Mouse (Mus musculus): ENCODE data around the gene Insig2. TPM values are rescaled to one million over a fixed set of nuclear protein-coding genes. Genes with fewer than 3 reads are reported as not detected.

The Insig2 gene
- 9.6 and 11.2 TPM in 2 replicates for polyA plus RNA-seq (2012; rRNA removed)

DNA sequence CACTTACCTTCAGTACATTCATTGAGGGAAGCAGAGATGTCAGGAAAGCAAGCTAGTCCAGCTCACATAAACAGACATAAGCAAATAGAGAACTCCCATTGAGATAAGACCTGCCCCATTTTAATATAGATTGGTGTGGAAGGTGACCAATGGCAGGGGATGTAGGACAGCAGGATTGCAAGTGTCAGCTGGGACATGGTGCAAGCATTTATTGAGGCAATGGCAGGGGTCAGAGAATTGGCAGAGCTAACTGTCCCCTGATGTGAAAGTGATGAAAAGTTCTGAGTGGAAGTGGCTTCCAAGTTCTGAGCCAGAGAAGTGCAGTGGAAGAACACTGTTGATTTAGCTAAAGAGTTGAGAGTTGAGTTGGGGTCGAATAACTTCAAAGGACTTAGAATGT, at the start of gene Insig2:
Gene Insig2 (minus strand): TSS at position 105 of the 400 bp plus-strand sequence.
- H3K4me3 ChIP-seq (ENCODE audit: extremely low read depth, insufficient read depth, insufficient read length): no peak within 1 kb of the TSS; the same call in 1 of the 2 replicates
- H3K27me3 ChIP-seq (ENCODE audit: control insufficient read depth, insufficient read depth, low read length): no peaks in the 10 kb centered on the region
- no peak for DNase-seq (ENCODE audit: low read depth in 1 of 2, low spot score in 2 of 2)
- H3K27ac ChIP-seq (ENCODE audit: insufficient read depth, low read length): no peak within 1 kb of the TSS
- TF ChIP-seq CTCF (IDR thresholded peaks at IDR 0.05; ENCODE audit: extremely low read depth, insufficient read depth, insufficient read length, insufficient replicate concordance) (no peak), POLR2A (IDR thresholded peaks at IDR 0.05; ENCODE audit: low read depth, low read length) (no peak)
- H3K4me1 ChIP-seq (ENCODE audit: control insufficient read depth, insufficient read depth, insufficient read length): peaks cover 3% of the 10 kb centered on the region; the same call in 1 of the 2 replicates
- 89% methylated on average over 1 of the region's 1 CpGs for WGBS
- no peaks in the 10 kb centered on the region for H3K36me3 ChIP-seq (ENCODE audit: control insufficient read depth, insufficient read depth, low read length)

DNA sequence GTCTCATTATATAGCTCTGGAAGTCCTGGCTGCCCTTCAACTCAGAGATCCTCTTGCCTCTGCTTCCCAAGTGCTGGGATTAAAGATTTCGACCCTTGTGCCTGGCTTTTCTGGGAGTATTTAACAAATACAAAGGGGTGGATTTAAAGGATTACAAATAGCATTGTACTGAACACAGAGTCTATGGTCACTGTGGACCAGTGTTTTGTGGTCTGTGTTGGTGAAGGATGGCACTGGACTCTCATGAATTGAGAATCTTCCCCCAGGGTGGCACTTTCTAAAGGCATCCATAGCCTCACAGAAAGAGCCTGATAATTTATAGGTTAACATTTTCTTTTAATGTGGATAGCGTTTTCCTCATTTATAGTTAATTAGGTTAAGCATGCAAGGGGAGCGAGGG, 49.2 kb upstream of the Insig2 start:
- Histone ChIP-seq H3K27me3 (ENCODE audit: control insufficient read depth, insufficient read depth, low read length) (no peaks in the 10 kb centered on the region), H3K27ac (ENCODE audit: insufficient read depth, low read length) (no peak overlapping the region), H3K4me1 (ENCODE audit: control insufficient read depth, insufficient read depth, insufficient read length) (no peaks in the 10 kb centered on the region), H3K36me3 (ENCODE audit: control insufficient read depth, insufficient read depth, low read length) (no peaks in the 10 kb centered on the region), H3K4me3 (ENCODE audit: extremely low read depth, insufficient read depth, insufficient read length) (no peak overlapping the region)
- 86% methylated on average over 3 of the region's 3 CpGs for WGBS
- TF ChIP-seq POLR2A (IDR thresholded peaks at IDR 0.05; ENCODE audit: low read depth, low read length): no peak
- no peak for TF ChIP-seq CTCF (IDR thresholded peaks at IDR 0.05; ENCODE audit: extremely low read depth, insufficient read depth, insufficient read length, insufficient replicate concordance)
- DNase-seq (ENCODE audit: low read depth in 1 of 2, low spot score in 2 of 2): no peak

DNA sequence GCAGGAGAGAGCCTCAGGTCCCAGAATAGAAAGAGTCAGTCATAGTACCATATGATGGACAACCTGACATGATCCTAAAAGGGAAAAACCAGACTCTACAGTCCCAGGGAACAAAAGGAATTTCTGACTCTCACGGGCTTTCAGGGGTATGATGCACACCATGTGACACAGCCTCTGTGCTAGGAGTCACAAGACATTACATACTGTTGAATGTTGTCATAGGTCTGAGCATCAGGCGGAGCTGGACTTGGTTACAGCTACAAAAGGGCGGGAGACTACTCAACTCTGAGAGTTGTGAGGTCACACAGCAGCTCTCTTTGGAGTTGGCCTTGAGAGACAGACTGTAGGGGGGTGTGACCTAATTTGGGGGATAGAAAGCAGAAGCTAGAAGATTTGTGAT, 47.6 kb upstream of the Insig2 start:
- no peaks in the 10 kb centered on the region for H3K27me3 ChIP-seq (ENCODE audit: control insufficient read depth, insufficient read depth, low read length)
- no peaks in the 10 kb centered on the region for H3K4me1 ChIP-seq (ENCODE audit: control insufficient read depth, insufficient read depth, insufficient read length)
- WGBS: 81% methylated on average over 3 of the region's 3 CpGs
- H3K4me3 ChIP-seq (ENCODE audit: extremely low read depth, insufficient read depth, insufficient read length): no peak overlapping the region
- DNase-seq (ENCODE audit: low read depth in 1 of 2, low spot score in 2 of 2): no peak
- no peaks in the 10 kb centered on the region for H3K36me3 ChIP-seq (ENCODE audit: control insufficient read depth, insufficient read depth, low read length)
- TF ChIP-seq CTCF (IDR thresholded peaks at IDR 0.05; ENCODE audit: extremely low read depth, insufficient read depth, insufficient read length, insufficient replicate concordance) (no peak), POLR2A (IDR thresholded peaks at IDR 0.05; ENCODE audit: low read depth, low read length) (no peak)
- H3K27ac ChIP-seq (ENCODE audit: insufficient read depth, low read length): no peak overlapping the region

DNA sequence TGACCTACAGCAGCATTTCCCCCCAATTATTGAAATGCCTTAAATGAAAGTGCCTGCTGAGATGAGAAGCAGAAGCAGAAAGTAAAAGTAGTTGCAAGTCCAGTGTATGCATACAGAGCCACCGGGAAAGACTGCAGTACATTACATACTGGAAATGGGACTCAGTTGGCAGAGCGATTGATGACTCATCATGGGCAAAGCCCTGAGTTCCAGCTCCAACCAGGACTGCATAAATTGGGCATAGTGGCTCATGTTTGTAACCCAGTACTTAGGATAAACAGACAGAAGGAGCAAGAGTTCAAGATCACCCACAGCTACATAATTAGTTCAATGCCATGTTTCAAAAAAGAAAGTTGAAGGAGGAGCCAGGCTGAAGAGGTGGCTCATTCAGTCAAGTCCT, 45.5 kb upstream of the Insig2 start:
- H3K4me3 ChIP-seq (ENCODE audit: extremely low read depth, insufficient read depth, insufficient read length): no peak overlapping the region
- no peaks in the 10 kb centered on the region for H3K36me3 ChIP-seq (ENCODE audit: control insufficient read depth, insufficient read depth, low read length)
- no peak for DNase-seq (ENCODE audit: low read depth in 1 of 2, low spot score in 2 of 2)
- H3K4me1 ChIP-seq (ENCODE audit: control insufficient read depth, insufficient read depth, insufficient read length): no peaks in the 10 kb centered on the region
- no peak overlapping the region for H3K27ac ChIP-seq (ENCODE audit: insufficient read depth, low read length)
- WGBS: 89% methylated on average over 2 of the region's 2 CpGs
- H3K27me3 ChIP-seq (ENCODE audit: control insufficient read depth, insufficient read depth, low read length): no peaks in the 10 kb centered on the region
- TF ChIP-seq POLR2A (IDR thresholded peaks at IDR 0.05; ENCODE audit: low read depth, low read length) (no peak), CTCF (IDR thresholded peaks at IDR 0.05; ENCODE audit: extremely low read depth, insufficient read depth, insufficient read length, insufficient replicate concordance) (no peak)

DNA sequence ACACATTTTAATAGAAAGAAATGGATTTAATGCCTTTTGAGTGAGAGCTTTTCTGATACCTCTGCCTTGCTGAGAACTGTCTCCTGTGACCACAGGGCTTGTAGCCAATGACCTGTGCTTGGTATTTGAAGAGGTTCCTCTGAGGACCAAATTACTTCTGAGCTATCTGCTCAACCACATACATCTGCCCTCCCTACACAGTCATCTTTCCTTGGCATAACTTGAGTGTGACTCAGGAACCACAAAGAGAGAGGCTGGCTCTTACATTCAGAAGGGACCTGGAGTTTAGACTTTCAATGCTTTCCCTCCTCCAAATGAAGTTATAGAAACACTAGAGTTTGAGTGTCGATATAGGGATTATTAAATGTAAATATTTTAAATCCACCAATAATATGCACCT, 45.0 kb upstream of the Insig2 start:
- no peak for TF ChIP-seq POLR2A (IDR thresholded peaks at IDR 0.05; ENCODE audit: low read depth, low read length)
- no peak for TF ChIP-seq CTCF (IDR thresholded peaks at IDR 0.05; ENCODE audit: extremely low read depth, insufficient read depth, insufficient read length, insufficient replicate concordance)
- DNase-seq (ENCODE audit: low read depth in 1 of 2, low spot score in 2 of 2): no peak
- 91% methylated on average over 1 of the region's 1 CpGs for WGBS
- Histone ChIP-seq H3K4me3 (ENCODE audit: extremely low read depth, insufficient read depth, insufficient read length) (no peak overlapping the region), H3K36me3 (ENCODE audit: control insufficient read depth, insufficient read depth, low read length) (no peaks in the 10 kb centered on the region), H3K27me3 (ENCODE audit: control insufficient read depth, insufficient read depth, low read length) (no peaks in the 10 kb centered on the region), H3K4me1 (ENCODE audit: control insufficient read depth, insufficient read depth, insufficient read length) (no peaks in the 10 kb centered on the region), H3K27ac (ENCODE audit: insufficient read depth, low read length) (no peak overlapping the region)

DNA sequence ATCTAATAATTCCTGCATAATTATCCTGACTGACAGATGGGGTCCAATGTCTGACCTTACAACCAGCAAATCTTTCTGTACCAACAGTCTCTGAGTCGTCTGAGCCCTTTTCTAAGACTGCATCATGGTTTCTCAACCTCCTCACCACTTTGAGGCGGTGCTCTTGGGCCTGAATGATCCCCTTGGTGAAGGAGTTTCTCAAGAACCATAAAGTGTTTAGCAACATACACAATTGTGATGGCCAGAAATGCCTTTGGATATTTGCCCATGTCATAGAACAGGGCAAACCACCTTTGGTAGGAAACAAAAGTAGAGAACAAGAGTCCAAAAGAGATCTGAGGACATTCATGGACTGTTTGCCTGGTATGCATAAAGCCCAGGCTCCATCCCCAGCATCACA, 41.2 kb upstream of the Insig2 start:
- 75% methylated on average over 2 of the region's 2 CpGs for WGBS
- Histone ChIP-seq H3K27ac (ENCODE audit: insufficient read depth, low read length) (no peak overlapping the region), H3K27me3 (ENCODE audit: control insufficient read depth, insufficient read depth, low read length) (no peaks in the 10 kb centered on the region), H3K4me3 (ENCODE audit: extremely low read depth, insufficient read depth, insufficient read length) (no peak overlapping the region), H3K4me1 (ENCODE audit: control insufficient read depth, insufficient read depth, insufficient read length) (no peaks in the 10 kb centered on the region), H3K36me3 (ENCODE audit: control insufficient read depth, insufficient read depth, low read length) (no peaks in the 10 kb centered on the region)
- no peak for TF ChIP-seq POLR2A (IDR thresholded peaks at IDR 0.05; ENCODE audit: low read depth, low read length)
- TF ChIP-seq CTCF (IDR thresholded peaks at IDR 0.05; ENCODE audit: extremely low read depth, insufficient read depth, insufficient read length, insufficient replicate concordance): no peak
- DNase-seq (ENCODE audit: low read depth in 1 of 2, low spot score in 2 of 2): no peak

DNA sequence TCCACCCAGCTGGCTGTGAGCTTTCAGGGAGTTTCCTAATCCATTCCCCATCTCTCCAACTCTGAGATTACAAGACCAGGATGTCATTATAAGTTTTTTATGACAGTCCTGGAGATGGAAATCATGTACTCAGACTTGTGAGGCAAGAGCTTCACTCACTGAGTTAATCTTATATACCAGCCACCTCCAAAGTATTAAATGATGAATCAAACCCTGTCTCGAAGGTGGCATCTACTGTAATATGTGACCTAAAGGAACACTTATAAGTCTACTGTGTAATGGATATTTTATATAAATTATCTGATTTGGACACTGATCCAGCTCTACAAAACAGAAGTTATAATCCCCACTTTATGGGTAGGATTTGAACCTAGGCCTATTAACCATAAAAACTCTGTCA, 40.3 kb upstream of the Insig2 start:
- Histone ChIP-seq H3K4me1 (ENCODE audit: control insufficient read depth, insufficient read depth, insufficient read length) (no peaks in the 10 kb centered on the region), H3K27ac (ENCODE audit: insufficient read depth, low read length) (no peak overlapping the region), H3K36me3 (ENCODE audit: control insufficient read depth, insufficient read depth, low read length) (no peaks in the 10 kb centered on the region), H3K27me3 (ENCODE audit: control insufficient read depth, insufficient read depth, low read length) (no peaks in the 10 kb centered on the region), H3K4me3 (ENCODE audit: extremely low read depth, insufficient read depth, insufficient read length) (no peak overlapping the region)
- 94% methylated on average over 1 of the region's 1 CpGs for WGBS
- TF ChIP-seq POLR2A (IDR thresholded peaks at IDR 0.05; ENCODE audit: low read depth, low read length) (no peak), CTCF (IDR thresholded peaks at IDR 0.05; ENCODE audit: extremely low read depth, insufficient read depth, insufficient read length, insufficient replicate concordance) (no peak)
- DNase-seq (ENCODE audit: low read depth in 1 of 2, low spot score in 2 of 2): no peak

Data from spleen, adult 2 months (tissue).